Mouse (Mus musculus) heart, embryonic 13.5 days (tissue): ENCODE results near the gene Tra2b. TPM values are rescaled to one million over a fixed set of nuclear protein-coding genes. Genes with fewer than 3 reads are reported as not detected.
"Not testable (repeated sequence)": the region's sequence is repeated elsewhere in the genome, so short reads cannot be mapped to it uniquely, and the experiment has no call there.

Source experiments
- ATAC-seq: fragments of 200-750 bp; cut with Nextera tagmentation; 2 replicates; pipeline ENCODE4 v1.8.0; 2017; ENCODE audit warnings: moderate TSS enrichment; ENCODE audit not compliant: insufficient number of reproducible peaks, low FRiP score, low TSS enrichment; ENCODE audit errors: extremely low read depth
- H3K27ac ChIP-seq: fragments of 300-500 bp; sonication (generic); replicated peaks from 2 replicates; pipeline ENCODE4 v1.5.1; 2015; ENCODE audit warnings: moderate library complexity, mild to moderate bottlenecking, inconsistent platforms
- H3K27me3 ChIP-seq: fragments of 300-500 bp; sonication (generic); replicated peaks from 2 replicates; pipeline ENCODE4 v1.6.1; 2015; ENCODE audit warnings: mild to moderate bottlenecking, inconsistent platforms
- H3K36me3 ChIP-seq: fragments of 300-500 bp; sonication (generic); 2 replicates; pipeline ENCODE4 v1.6.1; 2015; ENCODE audit warnings: mild to moderate bottlenecking, inconsistent platforms
- H3K4me1 ChIP-seq: fragments of 300-500 bp; sonication (generic); 2 replicates; pipeline ENCODE4 v1.6.1; 2015; ENCODE audit warnings: inconsistent platforms
- H3K4me2 ChIP-seq: fragments of 300-500 bp; sonication (generic); 2 replicates; pipeline ENCODE4 v1.6.1; 2015; ENCODE audit warnings: inconsistent platforms, mild to moderate bottlenecking, moderate library complexity
- H3K4me3 ChIP-seq: fragments of 300-500 bp; sonication (generic); 2 replicates; pipeline ENCODE4 v1.5.1; 2015; ENCODE audit warnings: moderate library complexity, mild to moderate bottlenecking, inconsistent platforms
- H3K9ac ChIP-seq: fragments of 300-500 bp; sonication (generic); 2 replicates; pipeline ENCODE4 v1.6.1; 2015; ENCODE audit warnings: inconsistent platforms, mild to moderate bottlenecking, moderate library complexity
- H3K9me3 ChIP-seq: fragments of 300-500 bp; sonication (generic); 2 replicates; pipeline ENCODE4 v1.6.1; 2016; ENCODE audit warnings: inconsistent platforms
- WGBS: fragments of 180-500 bp; shearing (Covaris S2); methylation state at CpG from one replicate; pipeline ENCODE4 v1.1.7; 2015; ENCODE audit warnings: mixed read lengths; 5-methylcytosine and 5-hydroxymethylcytosine counted together
- polyA plus RNA-seq: library from polyadenylated mRNA; unstranded; fragments of >200 nt; fragmentation: Nextera tagmentation; extraction: Ambion mirVana; gene quantifications from 2 replicates; pipeline ENCODE4 v1.2.1, GENCODE M21; 2015

Tra2b gene
- polyA plus RNA-seq, 1 experiment from 2014 or later = 189 TPM

DNA sequence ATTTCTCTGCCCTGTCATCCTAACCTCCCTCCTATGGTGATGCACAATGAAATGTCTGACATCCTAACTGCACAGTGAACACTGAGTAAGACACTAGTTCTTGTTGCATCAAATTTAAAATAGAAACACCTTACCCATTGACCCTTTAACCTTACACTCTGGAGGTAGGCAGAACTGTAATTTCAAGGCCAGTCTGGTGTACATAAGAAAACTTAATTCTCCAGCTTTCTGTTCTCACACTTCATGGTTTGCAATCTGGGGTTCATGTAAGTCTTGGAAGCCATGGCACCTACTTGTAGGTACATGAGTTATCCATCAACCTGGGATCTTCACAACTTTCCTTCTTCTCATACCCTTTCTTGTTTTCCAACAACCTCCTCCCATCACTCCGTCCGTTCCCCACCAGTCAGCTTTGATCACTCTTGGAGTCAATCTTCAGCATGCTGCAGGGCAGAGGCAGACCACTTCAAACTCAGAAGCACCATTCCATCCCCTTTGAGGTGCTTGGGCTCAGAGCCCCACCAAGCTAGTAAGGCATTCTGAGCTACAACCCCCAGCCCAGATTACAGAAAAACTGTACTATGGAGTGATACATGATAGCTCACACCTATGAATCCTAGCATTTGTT, 23.5 kb downstream of the Tra2b start:
- Histone ChIP-seq H3K9ac (no peak overlapping the region), H3K4me2 (no peak overlapping the region), H3K4me3 (no peak overlapping the region), H3K4me1 (no peaks in the 10 kb centered on the region), H3K27ac (no peak overlapping the region), H3K9me3 (no peaks in the 10 kb centered on the region), H3K36me3 (peaks cover 74% of the 10 kb centered on the region), H3K27me3 (no peaks in the 10 kb centered on the region)
- no peak for ATAC-seq
- WGBS = 90% methylated on average over 2 of the region's 2 CpGs

- no peak for ATAC-seq
- no peaks in the 10 kb centered on the region for H3K27me3 ChIP-seq
- no peak overlapping the region for H3K9ac ChIP-seq
- WGBS = 79% methylated on average over 6 of the region's 6 CpGs
- no peak overlapping the region for H3K27ac ChIP-seq
- no peaks in the 10 kb centered on the region for H3K4me1 ChIP-seq
- no peak overlapping the region for H3K4me2 ChIP-seq
- H3K9me3 ChIP-seq = no peaks in the 10 kb centered on the region
- peaks cover 77% of the 10 kb centered on the region for H3K36me3 ChIP-seq
- H3K4me3 ChIP-seq = no peak overlapping the region
Measured at GRCm38 (mm10) chr16:22241376-22242238, 24.2 kb downstream of the Tra2b start.

DNA sequence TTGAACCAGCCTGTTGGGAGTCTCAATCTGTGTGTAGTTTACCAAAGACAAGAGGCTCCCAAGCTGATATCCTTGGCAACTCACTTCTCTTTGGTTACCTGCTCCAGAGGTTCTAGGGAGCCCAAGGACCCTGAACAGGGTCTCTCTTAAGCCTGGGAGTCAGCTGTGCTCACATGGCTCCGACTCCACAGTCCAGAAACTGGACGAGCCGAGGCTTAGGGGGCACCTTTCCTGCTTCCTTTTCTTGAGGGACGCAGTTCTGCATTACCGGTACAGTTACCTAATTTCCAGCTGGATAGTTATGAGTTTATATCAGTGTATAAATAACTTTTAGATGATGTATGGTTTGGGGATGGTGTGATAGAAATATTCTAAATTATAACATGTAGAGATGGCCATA, 24.9 kb downstream of the Tra2b start:
- WGBS = 91% methylated on average over 5 of the region's 5 CpGs
- Histone ChIP-seq H3K27me3 (no peaks in the 10 kb centered on the region), H3K4me1 (no peaks in the 10 kb centered on the region), H3K9me3 (no peaks in the 10 kb centered on the region), H3K4me3 (no peak overlapping the region), H3K4me2 (no peak overlapping the region), H3K36me3 (peaks cover 77% of the 10 kb centered on the region), H3K27ac (no peak overlapping the region), H3K9ac (no peak overlapping the region)
- no peak for ATAC-seq

DNA sequence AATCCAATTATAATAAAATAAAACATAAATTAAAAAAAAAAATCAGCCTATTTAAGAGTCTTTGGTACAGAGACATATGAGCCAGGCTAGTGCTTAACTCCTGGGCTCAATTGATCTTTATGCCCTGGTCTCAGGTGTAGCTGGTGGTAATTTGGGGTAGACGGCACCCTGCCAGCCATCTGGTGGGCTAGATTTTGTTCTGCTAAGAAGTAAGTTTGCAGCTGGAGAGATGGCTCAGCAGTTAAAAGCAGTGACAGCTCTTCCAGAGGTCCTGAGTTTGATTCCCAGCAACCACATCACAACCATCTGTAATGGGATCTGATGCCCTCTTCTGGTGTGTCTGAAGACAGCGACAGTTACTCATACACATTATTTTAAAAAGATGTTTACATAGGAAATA, 25.8 kb downstream of the Tra2b start:
- H3K9ac ChIP-seq = no peak overlapping the region
- no peaks in the 10 kb centered on the region for H3K9me3 ChIP-seq
- H3K4me2 ChIP-seq = no peak overlapping the region
- peaks cover 68% of the 10 kb centered on the region for H3K36me3 ChIP-seq
- WGBS = 83% methylated on average over 2 of the region's 2 CpGs
- no peak overlapping the region for H3K27ac ChIP-seq
- no peaks in the 10 kb centered on the region for H3K27me3 ChIP-seq
- no peak for ATAC-seq
- no peak overlapping the region for H3K4me3 ChIP-seq
- H3K4me1 ChIP-seq = no peaks in the 10 kb centered on the region

DNA sequence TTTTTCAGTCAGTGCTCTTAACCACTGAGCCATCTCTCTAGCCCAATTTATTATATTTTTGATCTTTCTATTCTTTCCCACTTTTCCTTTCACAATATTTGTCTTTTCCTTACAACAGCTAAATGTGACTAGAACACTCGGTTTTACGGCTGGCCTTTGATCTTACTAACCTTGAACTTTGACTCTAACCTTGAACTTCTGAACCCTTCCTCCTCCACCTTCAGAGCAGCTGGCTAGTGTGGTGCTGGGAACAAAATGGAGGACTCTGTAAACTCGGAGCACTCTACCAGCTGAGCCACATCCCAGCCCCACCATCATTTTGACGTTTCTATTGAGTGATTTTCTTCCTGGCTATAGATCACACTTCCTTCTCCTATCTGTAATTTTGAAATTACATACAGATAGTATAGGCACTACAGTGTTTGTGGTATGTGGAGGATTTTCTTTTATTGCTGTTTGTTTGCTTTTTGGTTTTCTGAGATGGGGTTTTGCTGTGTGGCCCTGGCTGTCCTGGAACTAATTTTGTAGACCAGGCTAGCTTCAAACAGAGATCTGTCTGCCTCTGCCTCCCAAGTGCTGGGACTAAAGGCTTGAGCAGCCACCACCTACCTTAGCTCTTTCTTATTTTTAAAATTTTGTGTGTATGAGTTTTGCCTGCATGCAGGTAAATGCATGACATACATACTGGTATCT, 26.7 kb downstream of the Tra2b start:
- H3K9ac ChIP-seq = no peak overlapping the region
- H3K27ac ChIP-seq = no peak overlapping the region
- H3K4me1 ChIP-seq = no peaks in the 10 kb centered on the region
- H3K27me3 ChIP-seq = no peaks in the 10 kb centered on the region
- no peaks in the 10 kb centered on the region for H3K9me3 ChIP-seq
- H3K4me2 ChIP-seq = no peak overlapping the region
- WGBS = 74% methylated on average over 4 of the region's 4 CpGs
- ATAC-seq = no peak
- H3K4me3 ChIP-seq = no peak overlapping the region
- H3K36me3 ChIP-seq = peaks cover 59% of the 10 kb centered on the region

DNA sequence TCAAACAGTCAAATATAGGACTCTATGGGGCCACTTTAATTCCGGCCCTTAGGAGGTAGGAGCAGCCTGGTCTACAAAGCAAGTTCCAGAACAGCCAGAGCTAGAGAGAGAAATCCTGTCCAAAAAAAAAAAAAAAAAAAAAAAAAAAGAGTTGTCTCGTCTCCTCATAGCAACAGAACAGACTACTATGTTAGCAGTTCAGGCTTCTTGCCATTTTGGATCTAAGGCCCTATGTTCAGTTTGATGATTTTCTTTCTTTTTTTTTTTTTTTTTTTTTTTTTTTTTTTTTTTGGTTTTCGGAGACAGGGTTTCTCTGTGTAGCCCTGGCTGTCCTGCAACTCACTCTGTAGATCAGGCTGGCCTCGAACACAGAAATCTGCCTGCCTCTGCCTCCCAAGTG, 27.4 kb downstream of the Tra2b start:
- H3K4me2 ChIP-seq, ATAC-seq: not testable (repeated sequence)
- WGBS = 81% methylated on average over 4 of the region's 4 CpGs

GRCm38 (mm10) chr16:22236814-22237213, 29.0 kb downstream of the Tra2b start:
- no peak overlapping the region for H3K9ac ChIP-seq
- no peak overlapping the region for H3K4me3 ChIP-seq
- H3K27ac ChIP-seq = no peak overlapping the region
- H3K9me3 ChIP-seq = no peaks in the 10 kb centered on the region
- no peak overlapping the region for H3K4me2 ChIP-seq
- no peaks in the 10 kb centered on the region for H3K27me3 ChIP-seq
- ATAC-seq = no peak
- peaks cover 36% of the 10 kb centered on the region for H3K36me3 ChIP-seq
- H3K4me1 ChIP-seq = no peaks in the 10 kb centered on the region
- WGBS = 90% methylated on average over 16 of the region's 16 CpGs

More for the DNA sequence above, 27.4 kb downstream of the Tra2b start:
- H3K4me3 ChIP-seq, H3K27ac ChIP-seq, H3K9ac ChIP-seq, H3K27me3 ChIP-seq, H3K4me1 ChIP-seq, H3K9me3 ChIP-seq: not testable (repeated sequence)
- peaks cover 52% of the 10 kb centered on the region for H3K36me3 ChIP-seq

- H3K27ac ChIP-seq = no peak overlapping the region
- no peak overlapping the region for H3K9ac ChIP-seq
- H3K36me3 ChIP-seq = peaks cover 15% of the 10 kb centered on the region
- WGBS = 60% methylated on average over 6 of the region's 6 CpGs
- no peaks in the 10 kb centered on the region for H3K27me3 ChIP-seq
- no peak overlapping the region for H3K4me2 ChIP-seq
- no peaks in the 10 kb centered on the region for H3K4me1 ChIP-seq
- ATAC-seq = no peak
- H3K9me3 ChIP-seq = no peaks in the 10 kb centered on the region
- no peak overlapping the region for H3K4me3 ChIP-seq
Measured at GRCm38 (mm10) chr16:22234535-22234934, 31.3 kb downstream of the Tra2b start.

GRCm38 (mm10) chr16:22230276-22230675, 35.5 kb downstream of the Tra2b start:
- H3K27me3 ChIP-seq, H3K27ac ChIP-seq, H3K4me3 ChIP-seq, H3K4me2 ChIP-seq, ATAC-seq, H3K4me1 ChIP-seq, H3K36me3 ChIP-seq, H3K9ac ChIP-seq: not testable (repeated sequence)
- peaks cover 15% of the 10 kb centered on the region for H3K9me3 ChIP-seq
- 77% methylated on average over 16 of the region's 16 CpGs for WGBS

GRCm38 (mm10) chr16:22203501-22203900, 62.3 kb downstream of the Tra2b start:
- Histone ChIP-seq H3K27ac (no peak overlapping the region), H3K4me2 (no peak overlapping the region), H3K27me3 (no peaks in the 10 kb centered on the region), H3K4me3 (no peak overlapping the region), H3K9ac (no peak overlapping the region), H3K9me3 (peaks cover 18% of the 10 kb centered on the region), H3K4me1 (no peaks in the 10 kb centered on the region), H3K36me3 (no peaks in the 10 kb centered on the region)
- ATAC-seq = no peak
- 82% methylated on average over 1 of the region's 1 CpGs for WGBS

- H3K27me3 ChIP-seq = no peaks in the 10 kb centered on the region
- 36% methylated on average over 3 of the region's 3 CpGs for WGBS
- no peaks in the 10 kb centered on the region for H3K4me1 ChIP-seq
- no peaks in the 10 kb centered on the region for H3K36me3 ChIP-seq
- ATAC-seq = no peak
- H3K9me3 ChIP-seq = peaks cover 12% of the 10 kb centered on the region
- H3K27ac ChIP-seq = no peak overlapping the region
- H3K4me2 ChIP-seq = no peak overlapping the region
- no peak overlapping the region for H3K4me3 ChIP-seq
- H3K9ac ChIP-seq = no peak overlapping the region
Measured at GRCm38 (mm10) chr16:22201858-22202257, 63.9 kb downstream of the Tra2b start.
